Mouse (Mus musculus): Measurements from ENCODE around the gene Grap.

The Grap gene

DNA sequence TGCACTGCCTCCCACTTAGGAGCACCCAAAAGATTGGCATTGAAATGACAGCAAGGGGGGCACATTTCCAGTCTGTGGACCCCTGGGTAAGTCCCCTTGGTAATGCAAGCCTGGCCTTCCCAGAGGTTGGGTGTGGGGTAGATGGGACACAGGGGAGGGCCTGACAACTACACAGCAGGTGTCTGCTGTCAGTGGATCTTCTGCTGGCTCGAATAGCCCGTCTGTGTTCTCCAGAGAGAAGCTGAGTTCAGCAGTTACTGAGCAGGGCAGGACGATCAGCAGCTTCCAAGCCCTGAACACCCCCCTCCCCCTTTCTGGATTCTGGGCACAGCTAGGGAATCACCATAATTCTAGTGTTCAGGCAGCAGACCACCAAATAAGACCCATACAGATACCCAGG is 66.3 kb downstream of the Grap start:
- in situ Hi-C loops (cut with MboI, MseI): loop anchor here (5.0 kb wide), 2 partner anchors 92 to 307 kb away; no protein-coding TSS in a partner anchor

GRCm38 (mm10) chr11:61719826-61720225 is 66.8 kb downstream of the Grap start:
- in situ Hi-C loops (cut with MboI, MseI): loop anchor here (5.0 kb wide), 2 partner anchors 93 to 308 kb away; no protein-coding TSS in a partner anchor

DNA sequence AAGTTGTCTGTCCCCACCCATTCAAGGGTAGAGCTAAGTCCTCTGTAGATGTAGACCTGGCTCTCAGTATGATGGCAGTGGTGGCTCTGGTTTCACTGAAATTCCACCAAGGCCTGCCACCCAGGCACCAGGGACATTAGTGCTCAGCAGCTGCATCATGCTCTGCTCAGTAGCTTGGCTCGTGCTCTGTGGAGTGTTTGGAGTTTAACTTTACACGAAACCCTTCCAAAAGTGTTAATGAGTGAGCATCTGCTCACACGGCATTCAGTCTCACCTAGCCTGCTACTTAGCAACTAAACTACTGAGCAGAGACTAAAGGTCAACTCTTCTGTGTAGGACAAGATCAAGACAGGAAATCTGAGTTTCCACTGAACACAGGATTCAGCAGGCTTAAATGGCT is 67.6 kb downstream of the Grap start, which contains the start of gene Slc5a10:
Gene Slc5a10 (minus strand): TSS at position 191 of the 400 bp plus-strand sequence.
- in situ Hi-C loops (cut with MboI, MseI): no loop called here

- in situ Hi-C loops (cut with MboI, MseI): no loop called here
Observed at GRCm38 (mm10) chr11:61722077-61722476, 69.0 kb downstream of the Grap start.
